Mouse (Mus musculus) heart, embryonic 14.5 days (tissue): Measurements from ENCODE around the gene H2-M5. TPM values are rescaled to one million over a fixed set of nuclear protein-coding genes. Genes with fewer than 3 reads are reported as not detected.

Source experiments
- ATAC-seq: fragments of 200-750 bp; cut with Nextera tagmentation; 2 replicates; pipeline ENCODE4 v1.8.0; 2017; ENCODE audit warnings: low read depth, moderate TSS enrichment; ENCODE audit not compliant: insufficient number of reproducible peaks, insufficient read depth, low FRiP score
- H3K27ac ChIP-seq, 2 experiments: fragments of 200-500 bp in 1 of 2; fragments of 300-500 bp in 1 of 2; sonication (generic) in 1 of 2; replicated peaks in 1 of 2; 2 replicates each; pipeline ENCODE4 v1.5.1; 2012 to 2014; ENCODE audit warnings: low read depth in 2 of 2, low read length in 2 of 2, control low read depth in 1 of 2, mild to moderate bottlenecking in 1 of 2, mixed read lengths in 1 of 2; ENCODE audit not compliant: control insufficient read depth in 1 of 2, insufficient read depth in 1 of 2
- H3K27me3 ChIP-seq: fragments of 300-500 bp; sonication (generic); 2 replicates; pipeline ENCODE4 v1.6.1; 2014; ENCODE audit warnings: mild to moderate bottlenecking, low read length, control low read depth; ENCODE audit not compliant: control insufficient read depth, insufficient read depth
- H3K36me3 ChIP-seq: fragments of 300-500 bp; sonication (generic); 2 replicates; pipeline ENCODE4 v1.6.1; 2014; ENCODE audit warnings: mild to moderate bottlenecking, control low read depth, low read length, mixed read lengths; ENCODE audit not compliant: control insufficient read depth, insufficient read depth
- H3K4me1 ChIP-seq, 2 experiments: fragments of 200-500 bp in 1 of 2; fragments of 300-500 bp in 1 of 2; sonication (generic) in 1 of 2; 2 replicates each; pipeline ENCODE4 v1.6.1; 2012 to 2014; ENCODE audit warnings: low read length in 2 of 2, control low read depth in 1 of 2, mixed read lengths in 1 of 2; ENCODE audit not compliant: control insufficient read depth in 2 of 2, insufficient read depth in 2 of 2
- H3K4me2 ChIP-seq: fragments of 300-500 bp; sonication (generic); 2 replicates; pipeline ENCODE4 v1.6.1; 2014; ENCODE audit warnings: mild to moderate bottlenecking, low read length
- H3K4me3 ChIP-seq, 2 experiments: fragments of 200-500 bp in 1 of 2; fragments of 300-500 bp in 1 of 2; sonication (generic) in 1 of 2; 2 replicates each; pipeline ENCODE4 v1.5.1; 2012 to 2014; ENCODE audit warnings: low read length in 2 of 2, mild to moderate bottlenecking in 2 of 2, control low read depth in 1 of 2, low read depth in 1 of 2, moderate library complexity in 1 of 2; ENCODE audit not compliant: control insufficient read depth in 1 of 2, insufficient read depth in 1 of 2
- H3K9ac ChIP-seq: fragments of 300-500 bp; sonication (generic); 2 replicates; pipeline ENCODE4 v1.6.1; 2014; ENCODE audit warnings: mild to moderate bottlenecking, low read length
- H3K9me3 ChIP-seq: fragments of 300-500 bp; sonication (generic); 2 replicates; pipeline ENCODE4 v1.6.1; 2016; ENCODE audit warnings: low read length, control low read depth; ENCODE audit not compliant: control insufficient read depth
- WGBS: fragments of 180-500 bp; shearing (Covaris S2); extraction: QIAGEN DNeasy Blood & Tissue Kit; methylation state at CpG from one replicate; pipeline ENCODE4 v1.1.7; 2014; 5-methylcytosine and 5-hydroxymethylcytosine counted together
- polyA plus RNA-seq: library from polyadenylated mRNA; unstranded; fragments of >200 nt; fragmentation: Nextera tagmentation; extraction: Ambion mirVana; gene quantifications from 2 replicates; pipeline ENCODE4 v1.2.1, GENCODE M21; 2014

H2-M5 gene
- 0.23 and 0.75 TPM in 2 replicates for polyA plus RNA-seq

DNA sequence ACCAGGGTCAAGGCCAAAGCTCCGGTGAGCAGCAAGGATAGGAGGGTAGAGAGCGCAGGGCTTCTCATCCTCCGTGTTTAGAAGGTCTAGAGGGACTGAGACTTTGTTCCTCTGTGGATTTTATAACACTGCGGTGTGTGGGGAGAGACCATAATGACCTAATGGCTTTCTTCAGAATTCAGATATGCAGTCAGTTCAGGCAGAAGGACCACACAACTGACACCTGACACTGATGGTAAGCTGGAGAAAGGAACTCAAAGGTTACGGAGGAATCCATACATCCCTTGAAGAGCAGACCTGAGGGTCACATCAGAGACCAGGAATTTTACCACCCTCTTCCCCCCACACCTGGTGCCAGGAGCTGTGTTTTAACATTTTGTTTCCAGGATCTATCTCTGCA, at the start of gene H2-M5:
Gene H2-M5, minus strand, starts transcription at position 101 of the 400 bp plus-strand sequence.
- no peaks in the 10 kb centered on the region for H3K9me3 ChIP-seq
- H3K4me1 ChIP-seq: peaks cover 0 to 7% of the 10 kb centered on the region in 2 experiments; a peak in 2 of 4 replicates
- peak within 1 kb of the TSS; percentile 62 for H3K4me2 ChIP-seq
- H3K27me3 ChIP-seq: peaks cover 26% of the 10 kb centered on the region
- no peak within 1 kb of the TSS for H3K27ac ChIP-seq
- no peak for ATAC-seq
- 27% methylated on average over 5 of the region's 5 CpGs for WGBS
- peak within 1 kb of the TSS; percentile 23 to 25 for H3K4me3 ChIP-seq
- H3K9ac ChIP-seq: no peak within 1 kb of the TSS; the same call in 1 of the 2 replicates
- H3K36me3 ChIP-seq: no peaks in the 10 kb centered on the region

DNA sequence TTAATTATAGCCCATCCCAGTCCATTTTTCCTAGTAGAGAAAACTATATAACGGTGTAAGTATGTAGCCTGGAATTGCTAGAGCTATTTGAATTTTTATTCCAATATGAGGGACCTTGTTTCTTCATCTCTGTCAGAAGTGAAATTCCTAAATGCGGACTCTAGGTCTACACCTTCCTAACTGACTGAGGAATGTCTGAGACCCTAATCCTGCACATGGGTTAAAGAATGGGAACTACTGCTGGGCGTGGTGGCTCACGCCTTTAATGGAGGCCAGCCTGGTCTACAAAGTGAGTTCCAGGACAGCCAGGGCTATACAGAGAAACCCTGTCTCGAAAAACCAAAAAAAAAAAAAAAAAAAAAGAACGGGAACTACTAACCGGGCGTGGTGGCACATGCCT, 39.8 kb upstream of the H2-M5 start:
- peak overlapping the region; percentile 85 to 88; a peak in 2 of 4 replicates for H3K27ac ChIP-seq
- no peaks in the 10 kb centered on the region for H3K4me1 ChIP-seq
- H3K27me3 ChIP-seq: no peaks in the 10 kb centered on the region
- peak overlapping the region; percentile 52; the same call in 1 of the 2 replicates for H3K9ac ChIP-seq
- peak overlapping the region in 1 of 2 experiments; percentile 47; a peak in 2 of 4 replicates for H3K4me3 ChIP-seq
- H3K4me2 ChIP-seq: peak overlapping the region; percentile 66
- no peak for ATAC-seq
- 67% methylated on average over 7 of the region's 8 CpGs for WGBS
- H3K36me3 ChIP-seq: no peaks in the 10 kb centered on the region
- H3K9me3 ChIP-seq: no peaks in the 10 kb centered on the region

DNA sequence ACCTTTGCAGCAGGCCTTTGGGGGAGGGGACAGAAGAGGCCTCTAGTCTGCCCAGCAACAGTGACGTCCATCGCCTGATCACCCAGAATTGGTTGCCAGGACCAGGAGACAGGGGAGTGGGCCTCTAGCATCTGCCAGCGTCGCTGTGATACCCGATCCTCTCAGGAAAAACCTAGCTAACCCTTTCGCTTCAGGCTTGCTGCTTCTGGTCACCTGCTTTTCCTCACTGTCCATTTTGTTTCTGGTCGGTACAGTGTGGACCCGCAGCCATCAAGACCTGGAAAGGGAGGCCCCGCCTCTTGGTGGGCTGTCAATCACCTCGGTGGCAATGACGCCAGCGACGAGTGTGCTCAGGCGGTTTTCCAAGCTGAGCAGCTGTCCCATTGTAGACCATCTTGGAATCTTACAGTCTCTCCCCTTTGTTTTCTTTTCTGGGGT, 39.4 kb upstream of the H2-M5 start:
- 0% methylated on average over 14 of the region's 14 CpGs for WGBS
- H3K36me3 ChIP-seq: no peaks in the 10 kb centered on the region
- no peaks in the 10 kb centered on the region for H3K4me1 ChIP-seq
- peak; percentile 98 for ATAC-seq
- peak overlapping the region; percentile 47 to 61 for H3K4me3 ChIP-seq
- peak overlapping the region; percentile 52 for H3K9ac ChIP-seq
- peak overlapping the region; percentile 85 to 88 for H3K27ac ChIP-seq
- H3K27me3 ChIP-seq: no peaks in the 10 kb centered on the region
- H3K9me3 ChIP-seq: no peaks in the 10 kb centered on the region
- H3K4me2 ChIP-seq: peak overlapping the region; percentile 66

DNA sequence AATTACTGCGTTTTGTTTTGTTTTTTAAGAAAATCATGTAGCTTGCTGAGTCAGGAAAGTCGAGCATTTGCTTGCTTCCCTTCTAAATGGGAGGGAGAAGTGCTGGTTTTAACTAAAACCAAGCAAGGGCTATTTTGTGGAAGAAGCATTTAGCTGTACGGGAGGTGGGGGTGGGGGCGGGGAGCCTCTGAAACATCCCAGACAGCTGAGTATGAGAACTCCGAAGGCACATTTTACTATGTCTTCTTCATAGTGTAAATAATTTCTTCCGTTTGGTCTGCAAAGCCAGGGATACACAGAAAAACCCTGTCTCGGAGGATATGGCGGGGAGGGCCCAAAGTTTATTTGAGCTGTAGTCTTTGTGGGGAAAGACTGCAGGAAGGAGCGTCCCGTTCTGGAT, 38.9 kb upstream of the H2-M5 start:
- WGBS: 5% methylated on average over 10 of the region's 10 CpGs
- H3K27ac ChIP-seq: peak overlapping the region; percentile 85 to 88
- no peaks in the 10 kb centered on the region for H3K4me1 ChIP-seq
- peak; percentile 31; the same call in 1 of the 2 replicates for ATAC-seq
- H3K9me3 ChIP-seq: no peaks in the 10 kb centered on the region
- no peaks in the 10 kb centered on the region for H3K36me3 ChIP-seq
- peak overlapping the region; percentile 47 to 61 for H3K4me3 ChIP-seq
- H3K4me2 ChIP-seq: peak overlapping the region; percentile 66
- H3K27me3 ChIP-seq: no peaks in the 10 kb centered on the region
- peak overlapping the region; percentile 52 for H3K9ac ChIP-seq

DNA sequence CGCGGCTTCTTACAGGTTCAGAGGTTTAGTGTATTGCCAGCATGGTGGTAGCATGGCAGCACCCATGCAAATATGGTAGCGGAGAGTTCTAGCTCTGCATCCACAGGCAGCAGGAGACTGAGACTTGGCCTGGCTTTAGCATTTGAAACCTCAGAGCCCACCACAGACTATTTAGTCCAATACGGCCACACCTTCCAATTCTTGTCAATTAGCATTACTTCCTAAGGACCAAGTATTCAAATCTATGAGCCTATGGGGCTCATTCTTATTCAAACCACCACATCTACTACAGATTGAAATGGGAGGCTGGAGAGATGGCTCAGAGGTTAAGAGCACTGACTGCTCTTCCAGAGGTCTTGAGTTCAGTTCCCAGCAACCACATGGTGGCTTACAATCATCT, 38.1 kb upstream of the H2-M5 start:
- H3K4me1 ChIP-seq: no peaks in the 10 kb centered on the region
- no peak overlapping the region for H3K9ac ChIP-seq
- no peaks in the 10 kb centered on the region for H3K27me3 ChIP-seq
- H3K27ac ChIP-seq: no peak overlapping the region
- no peak for ATAC-seq
- H3K36me3 ChIP-seq: no peaks in the 10 kb centered on the region
- no peak overlapping the region for H3K4me2 ChIP-seq
- no peaks in the 10 kb centered on the region for H3K9me3 ChIP-seq
- WGBS: 94% methylated on average over 4 of the region's 4 CpGs
- no peak overlapping the region for H3K4me3 ChIP-seq

DNA sequence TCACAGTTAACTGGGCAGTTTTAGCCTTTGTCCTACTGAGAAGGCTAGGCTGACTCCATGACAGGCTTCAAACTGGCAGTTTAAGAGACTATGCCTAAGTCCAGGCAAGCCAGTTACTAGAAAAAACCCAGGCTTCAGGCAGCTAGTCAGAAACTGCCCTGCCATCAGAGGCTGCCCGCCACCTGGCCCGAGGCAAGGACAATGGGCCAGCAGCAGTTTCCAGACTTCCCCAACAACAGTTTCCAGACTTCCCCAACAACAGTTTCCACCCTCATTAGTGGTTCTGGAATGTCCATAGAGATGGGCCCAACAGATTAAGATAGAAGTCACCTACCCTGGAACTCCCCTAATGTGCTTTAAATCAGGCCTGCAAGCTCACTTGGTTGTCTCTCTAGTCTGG, 37.1 kb upstream of the H2-M5 start:
- H3K4me1 ChIP-seq: no peaks in the 10 kb centered on the region
- no peak for ATAC-seq
- H3K36me3 ChIP-seq: no peaks in the 10 kb centered on the region
- no peak overlapping the region for H3K4me2 ChIP-seq
- no peak overlapping the region for H3K4me3 ChIP-seq
- H3K27me3 ChIP-seq: no peaks in the 10 kb centered on the region
- H3K27ac ChIP-seq: no peak overlapping the region
- no peak overlapping the region for H3K9ac ChIP-seq
- WGBS: 80% methylated on average over 2 of the region's 2 CpGs
- H3K9me3 ChIP-seq: no peaks in the 10 kb centered on the region

DNA sequence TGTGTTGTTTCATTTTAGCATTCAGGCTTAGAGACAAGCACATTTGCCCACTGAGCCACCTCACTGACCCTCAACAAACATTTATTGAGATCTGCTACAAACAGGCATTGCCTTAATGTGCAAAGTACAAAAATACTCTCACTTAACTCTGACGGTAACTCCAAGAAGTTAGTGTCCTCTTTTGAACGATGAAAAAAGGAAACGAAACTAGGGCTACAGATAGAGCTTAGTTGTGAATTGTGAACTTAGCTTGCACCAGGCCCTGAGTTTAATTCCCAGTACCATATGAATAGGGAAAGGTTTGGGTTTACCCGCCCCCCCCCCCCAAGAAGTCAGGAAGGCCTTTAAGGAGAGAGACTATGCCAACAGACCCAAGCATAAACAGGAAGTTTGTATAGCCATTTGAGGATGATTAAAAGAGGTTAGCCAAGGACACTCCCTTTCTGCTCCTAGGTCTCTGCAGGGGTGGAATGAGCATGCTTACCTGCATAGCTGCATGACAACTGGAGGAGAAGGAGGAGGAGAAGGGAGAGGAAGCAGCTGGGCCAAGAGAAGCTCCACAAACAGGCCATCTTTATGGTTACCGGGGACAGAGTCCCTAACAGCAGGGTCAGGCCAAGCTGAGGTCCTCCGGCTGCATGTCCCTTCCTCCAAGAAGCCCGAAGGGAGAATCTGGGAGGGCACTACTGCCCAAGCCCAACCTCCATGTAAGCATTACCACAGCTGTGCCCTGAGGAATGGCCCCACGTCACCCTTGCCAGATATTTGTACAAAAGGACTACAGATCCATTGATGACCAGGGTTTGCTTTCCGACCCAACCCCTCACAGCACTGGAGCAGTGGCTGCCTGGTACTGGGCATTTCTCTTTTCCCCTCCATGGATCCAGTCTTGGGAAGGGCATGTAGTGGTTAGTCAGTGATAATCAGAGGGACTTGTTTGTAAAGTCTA, 33.6 kb upstream of the H2-M5 start, which contains the start of gene Mog:
Gene Mog, minus strand, starts transcription at position 771 of the 949 bp plus-strand sequence.
- no peak for ATAC-seq
- 66% methylated on average over 9 of the region's 9 CpGs for WGBS
- H3K4me3 ChIP-seq: no peak within 1 kb of the TSS
- no peaks in the 10 kb centered on the region for H3K4me1 ChIP-seq
- no peak within 1 kb of the TSS for H3K27ac ChIP-seq
- no peak within 1 kb of the TSS for H3K4me2 ChIP-seq
- H3K9me3 ChIP-seq: no peaks in the 10 kb centered on the region
- H3K9ac ChIP-seq: no peak within 1 kb of the TSS
- H3K36me3 ChIP-seq: no peaks in the 10 kb centered on the region
- no peaks in the 10 kb centered on the region for H3K27me3 ChIP-seq
